Mouse (Mus musculus) C2C12 (cell line): ENCODE measurements around the gene Gm27029. TPM values are rescaled to one million over a fixed set of nuclear protein-coding genes. Genes with fewer than 3 reads are reported as not detected.

Experiments
- H3K27me3 ChIP-seq: one replicate; pipeline ENCODE4 v1.6.1; 2011; ENCODE audit not compliant: control insufficient read depth, insufficient read depth, insufficient read length
- H3K36me3 ChIP-seq: one replicate; pipeline ENCODE4 v1.6.1; 2011; ENCODE audit not compliant: control insufficient read depth, insufficient read depth
- H3K4me3 ChIP-seq: one replicate; pipeline ENCODE4 v1.5.1; 2011; ENCODE audit warnings: mild to moderate bottlenecking, control low read depth; ENCODE audit not compliant: poor library complexity, insufficient read depth, severe bottlenecking
- H3K79me2 ChIP-seq: one replicate; pipeline ENCODE4 v1.6.1; 2011; ENCODE audit not compliant: control insufficient read depth, insufficient read depth
- H3K79me3 ChIP-seq: one replicate; pipeline ENCODE4 v1.6.1; 2011; ENCODE audit warnings: low read depth, control low read depth
- H3ac ChIP-seq: one replicate; pipeline ENCODE3; 2011; ENCODE audit warnings: low read depth; ENCODE audit not compliant: control insufficient read depth, insufficient read length
- CEBPB ChIP-seq: IDR thresholded peaks from one replicate; pipeline ENCODE4 v1.6.1; 2011; ENCODE audit warnings: low read depth, mild to moderate bottlenecking, control low read depth, moderate library complexity
- CTCF ChIP-seq: IDR thresholded peaks from one replicate; pipeline ENCODE4 v1.5.1; 2011; ENCODE audit not compliant: control insufficient read depth, insufficient read depth, insufficient read length
- FOSL1 ChIP-seq: IDR thresholded peaks from one replicate; pipeline ENCODE4 v1.8.0; 2011; ENCODE audit warnings: mild to moderate bottlenecking, low read length; ENCODE audit not compliant: poor library complexity, insufficient read depth, severe bottlenecking
- MAX ChIP-seq: IDR thresholded peaks from one replicate; pipeline ENCODE4 v1.6.1; 2011; ENCODE audit warnings: mild to moderate bottlenecking, control low read depth
- MYOD1 ChIP-seq: IDR thresholded peaks from one replicate; pipeline ENCODE4 v1.6.1; 2011; ENCODE audit warnings: low read depth; ENCODE audit not compliant: control insufficient read depth, insufficient read length
- MYOG ChIP-seq: IDR thresholded peaks from one replicate; pipeline ENCODE4 v1.6.1; 2011; ENCODE audit not compliant: control insufficient read depth, insufficient read length; ENCODE audit errors: extremely low read depth
- USF1 ChIP-seq: IDR thresholded peaks from one replicate; pipeline ENCODE4 v1.6.1; 2011; ENCODE audit warnings: low read depth, mild to moderate bottlenecking, control low read depth, moderate library complexity
- polyA plus RNA-seq: library from polyadenylated mRNA; unstranded; fragments of >200 nt; fragmentation: generic; extraction: Trizol; gene quantifications from one replicate; pipeline ENCODE4 v1.2.1, GENCODE M21; 2012; ENCODE audit warnings: missing spikeins

The Gm27029 gene
- polyA plus RNA-seq, 1 experiment, result 5.2 TPM

DNA sequence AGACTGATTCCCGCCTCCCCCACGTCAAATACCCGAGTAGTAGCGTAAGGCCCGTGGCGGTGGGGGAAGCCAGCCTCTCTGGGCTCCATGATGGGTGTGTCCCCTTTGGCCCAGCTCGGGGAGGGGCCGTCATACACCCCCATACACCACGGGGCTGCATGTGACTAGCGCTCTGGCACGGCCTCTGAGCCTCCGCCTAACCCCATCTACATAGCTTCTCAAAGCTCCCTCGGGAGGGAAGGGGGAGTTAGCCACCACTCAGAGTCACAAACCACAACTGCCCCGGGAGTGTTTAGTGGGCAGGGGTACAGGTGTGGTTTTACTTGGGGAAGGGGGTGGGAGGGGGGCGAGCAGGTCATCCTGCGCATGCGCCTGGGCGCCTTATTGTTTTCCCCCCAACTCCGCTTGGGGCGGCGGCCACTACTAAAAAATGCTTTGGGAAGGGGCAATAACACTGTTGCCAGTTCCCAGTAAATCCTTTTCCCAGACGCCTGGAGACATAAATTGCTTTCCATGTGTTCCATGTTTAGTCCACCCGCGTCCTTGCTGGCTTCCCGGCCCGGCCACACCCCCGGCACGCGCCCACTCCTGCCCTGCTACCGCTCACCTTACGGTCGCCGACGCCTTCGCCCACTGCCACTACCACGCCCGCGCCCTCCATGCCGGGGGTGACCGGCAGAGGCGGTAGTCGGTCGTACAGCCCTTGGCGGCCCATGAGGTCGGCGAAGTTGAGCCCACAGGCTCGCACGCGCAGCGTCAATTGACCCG, 40.7 kb upstream of the Gm27029 start:
- Histone ChIP-seq H3ac (peak overlapping the region; percentile 88), H3K36me3 (peaks cover 24% of the 10 kb centered on the region), H3K79me3 (peaks cover 6% of the 10 kb centered on the region), H3K4me3 (peak overlapping the region; percentile 84), H3K79me2 (peaks cover 32% of the 10 kb centered on the region), H3K27me3 (no peaks in the 10 kb centered on the region)
- TF ChIP-seq FOSL1 (no peak), MYOG (no peak), USF1 (peak; percentile 73), MAX (peak; percentile 34), MYOD1 (no peak), CTCF (peak; percentile 7), CEBPB (no peak)

DNA sequence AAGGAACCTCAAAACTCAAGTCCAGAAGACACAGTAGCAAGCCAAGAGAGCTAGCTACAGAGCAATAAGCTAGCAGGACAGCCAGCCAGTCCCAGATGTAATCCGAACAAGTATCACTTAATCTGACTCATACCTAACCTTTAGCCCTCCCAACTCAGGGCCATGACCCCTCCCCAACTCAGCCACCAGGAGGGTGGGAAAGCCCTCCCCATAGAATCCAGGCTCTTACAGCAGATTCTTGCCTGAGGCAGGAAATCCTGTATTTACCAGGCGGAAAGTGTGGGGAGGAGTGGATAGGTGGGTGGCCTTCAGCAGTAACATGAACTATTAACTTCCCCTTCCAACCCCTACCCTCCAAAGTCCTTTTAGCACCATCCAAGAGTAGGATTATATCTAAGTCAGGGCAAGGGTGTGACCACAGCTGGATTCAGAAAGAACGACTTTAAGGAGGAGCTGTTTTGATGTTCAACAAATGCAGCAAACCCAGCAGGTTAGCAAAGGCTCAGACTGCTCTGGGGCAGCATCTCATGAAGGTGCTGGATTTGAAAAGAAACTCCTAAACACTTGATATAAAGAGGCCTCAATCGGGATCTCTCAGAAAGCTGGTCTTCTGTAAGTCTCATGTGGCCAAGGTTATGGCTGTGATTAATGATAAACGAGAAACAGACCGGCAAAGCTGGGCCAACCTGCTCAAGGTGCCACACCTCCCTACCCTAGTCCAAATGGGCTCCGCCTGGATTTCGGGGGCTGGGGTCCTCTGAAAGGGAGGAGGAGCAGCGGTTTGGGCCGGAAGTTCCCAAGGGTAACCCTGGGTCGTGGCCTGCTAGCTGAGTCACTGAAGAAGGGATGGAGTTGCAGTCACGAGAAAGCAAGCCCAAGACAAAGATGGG, 39.9 kb upstream of the Gm27029 start, which contains the start of gene Rnd2:
TSS of gene Rnd2 (plus strand) at position 789 of the 890 bp plus-strand sequence.
- TF ChIP-seq MYOD1 (no peak), USF1 (no peak), MYOG (no peak), MAX (no peak), CTCF (no peak), CEBPB (no peak), FOSL1 (no peak)
- peak within 1 kb of the TSS; percentile 88 for H3ac ChIP-seq
- peaks cover 32% of the 10 kb centered on the region for H3K79me2 ChIP-seq
- peaks cover 6% of the 10 kb centered on the region for H3K79me3 ChIP-seq
- peak within 1 kb of the TSS; percentile 84 for H3K4me3 ChIP-seq
- H3K36me3 ChIP-seq, result peaks cover 32% of the 10 kb centered on the region
- H3K27me3 ChIP-seq, result no peaks in the 10 kb centered on the region

DNA sequence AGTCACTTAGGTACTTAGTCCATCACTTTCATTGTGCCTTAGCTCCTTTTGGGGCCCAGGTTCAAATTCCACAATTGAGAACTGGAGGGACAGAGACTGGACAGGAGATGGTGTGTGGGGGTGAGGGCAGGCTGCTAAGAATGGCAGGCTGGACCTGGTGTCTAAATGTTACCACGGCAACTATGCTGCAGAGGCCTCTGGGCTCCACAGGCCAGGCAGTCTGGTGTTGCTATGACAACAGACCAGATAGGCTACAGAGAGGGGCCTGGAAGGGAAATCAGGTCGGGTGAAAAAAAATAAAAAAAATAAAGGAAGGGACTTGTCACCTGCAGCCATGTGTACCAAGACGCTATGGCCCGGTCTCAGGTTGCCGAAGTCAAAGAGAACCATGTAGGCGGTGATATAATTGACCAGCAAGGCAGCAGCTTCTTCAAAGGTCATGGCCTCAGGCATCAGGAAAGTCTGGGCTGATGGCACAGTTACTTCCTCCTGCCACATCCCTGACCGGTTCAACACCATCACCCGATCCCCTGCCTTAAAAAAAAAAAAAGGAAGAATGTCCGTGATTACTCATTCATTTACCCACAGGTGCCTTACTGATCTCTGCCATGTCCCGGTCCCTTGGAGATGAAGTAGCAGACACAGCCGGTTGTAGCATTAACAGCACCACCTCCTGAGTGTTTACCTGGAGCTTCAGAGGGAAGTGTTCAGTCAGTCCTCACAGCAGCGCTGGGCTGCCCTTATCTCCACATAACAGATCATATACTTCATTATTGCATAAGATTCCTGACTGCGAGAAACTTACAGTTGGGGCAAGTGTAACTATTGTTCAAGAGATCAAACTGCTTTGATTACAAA, 38.2 kb upstream of the Gm27029 start:
- H3K36me3 ChIP-seq, result peaks cover 47% of the 10 kb centered on the region

DNA sequence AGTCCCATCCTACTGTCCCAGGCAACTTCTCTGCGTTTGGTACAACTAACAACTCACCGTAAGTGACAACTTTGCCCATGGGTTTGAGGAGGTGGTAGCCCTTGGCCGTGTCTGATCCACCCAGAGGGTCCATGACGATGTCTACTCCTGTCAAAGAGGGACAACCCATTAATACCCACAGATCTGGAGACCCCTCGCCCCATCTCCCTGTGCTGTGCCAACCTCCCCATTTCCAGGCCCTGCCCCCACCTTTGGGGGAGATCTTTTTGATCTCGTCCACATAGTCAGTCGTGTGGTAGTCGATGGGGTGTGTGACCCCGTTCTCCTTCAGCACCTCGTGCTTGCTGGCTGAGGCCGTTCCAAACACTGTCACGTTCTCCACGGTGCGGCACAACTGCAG, 37.5 kb upstream of the Gm27029 start:
- Histone ChIP-seq H3K79me2 (peaks cover 32% of the 10 kb centered on the region), H3K79me3 (peaks cover 6% of the 10 kb centered on the region), H3K4me3 (no peak overlapping the region), H3ac (no peak overlapping the region), H3K36me3 (peaks cover 54% of the 10 kb centered on the region), H3K27me3 (no peaks in the 10 kb centered on the region)
- no peak for TF ChIP-seq MYOD1

More for the DNA sequence above, 38.2 kb upstream of the Gm27029 start:
- H3K27me3 ChIP-seq, result no peaks in the 10 kb centered on the region
- H3K4me3 ChIP-seq, result no peak overlapping the region
- H3ac ChIP-seq, result no peak overlapping the region
- peaks cover 32% of the 10 kb centered on the region for H3K79me2 ChIP-seq
- H3K79me3 ChIP-seq, result peaks cover 6% of the 10 kb centered on the region
- TF ChIP-seq CEBPB (no peak), FOSL1 (no peak), MYOG (no peak), CTCF (no peak), USF1 (no peak)

DNA sequence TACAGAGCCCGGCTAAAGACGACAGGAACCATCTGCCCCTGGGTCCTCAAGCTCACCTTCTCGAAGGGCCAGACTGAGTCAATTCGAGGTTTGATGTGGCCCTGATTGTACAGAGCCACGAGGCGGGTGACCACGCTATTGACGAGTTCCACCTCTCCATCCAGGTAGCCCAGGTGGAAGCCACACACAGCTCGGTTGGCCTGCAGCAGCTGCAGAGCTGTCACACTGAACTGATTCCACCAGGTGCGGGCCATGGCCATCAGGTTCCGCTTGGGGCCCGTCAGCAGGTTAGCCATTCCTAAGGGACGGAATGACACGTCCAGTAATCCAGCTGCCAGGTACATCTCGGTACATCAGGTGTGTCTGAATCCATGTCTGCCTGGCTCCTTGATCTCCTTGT, 35.7 kb upstream of the Gm27029 start:
- peaks cover 35% of the 10 kb centered on the region for H3K79me2 ChIP-seq
- no peak overlapping the region for H3ac ChIP-seq
- H3K79me3 ChIP-seq, result peaks cover 6% of the 10 kb centered on the region
- no peaks in the 10 kb centered on the region for H3K27me3 ChIP-seq
- peaks cover 59% of the 10 kb centered on the region for H3K36me3 ChIP-seq
- H3K4me3 ChIP-seq, result no peak overlapping the region
- no peak for TF ChIP-seq FOSL1
- TF ChIP-seq MAX, result no peak
- no peak for TF ChIP-seq MYOG
- TF ChIP-seq MYOD1, result no peak
- no peak for TF ChIP-seq USF1
- TF ChIP-seq CTCF, result no peak
- TF ChIP-seq CEBPB, result no peak

DNA sequence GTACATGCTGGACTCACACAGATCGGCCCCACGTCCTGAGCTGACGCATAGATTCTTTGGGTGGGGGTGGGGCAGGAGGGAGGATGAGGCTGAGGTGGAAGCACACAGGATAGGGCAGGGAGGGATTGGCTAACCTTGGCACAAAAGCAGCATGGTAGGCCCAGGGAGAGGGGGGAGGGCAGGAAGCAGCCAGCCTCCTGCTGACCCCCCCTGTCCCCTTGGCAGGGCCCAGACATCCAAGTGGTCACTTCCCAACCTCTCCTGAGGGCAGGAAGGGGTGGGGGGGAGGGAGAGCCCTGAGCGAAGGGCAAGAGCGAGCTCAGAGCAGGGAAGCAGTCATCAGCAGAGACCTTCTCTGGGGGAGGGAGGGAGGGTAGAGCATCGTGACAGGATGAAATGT, 35.1 kb upstream of the Gm27029 start:
- no peaks in the 10 kb centered on the region for H3K27me3 ChIP-seq
- H3K79me3 ChIP-seq, result peaks cover 6% of the 10 kb centered on the region
- H3ac ChIP-seq, result no peak overlapping the region
- no peak overlapping the region for H3K4me3 ChIP-seq
- peaks cover 59% of the 10 kb centered on the region for H3K36me3 ChIP-seq
- H3K79me2 ChIP-seq, result peaks cover 34% of the 10 kb centered on the region
- no peak for TF ChIP-seq CEBPB
- TF ChIP-seq MAX, result no peak
- no peak for TF ChIP-seq MYOG
- TF ChIP-seq FOSL1, result no peak
- no peak for TF ChIP-seq USF1
- TF ChIP-seq CTCF, result no peak
- TF ChIP-seq MYOD1, result no peak
